Mouse (Mus musculus) heart, embryonic 14.5 days (tissue): ENCODE data around the gene Hist1h3f. TPM values are rescaled to one million over a fixed set of nuclear protein-coding genes. Genes with fewer than 3 reads are reported as not detected.
"Not testable (repeated sequence)": the region's sequence is repeated elsewhere in the genome, so short reads cannot be mapped to it uniquely, and the experiment has no call there.

ENCODE experiments used
- ATAC-seq: fragments of 200-750 bp; cut with Nextera tagmentation; 2 replicates; pipeline ENCODE4 v1.8.0; 2017; ENCODE audit warnings: low read depth, moderate TSS enrichment; ENCODE audit not compliant: insufficient number of reproducible peaks, insufficient read depth, low FRiP score
- H3K27ac ChIP-seq, 2 experiments: fragments of 200-500 bp in 1 of 2; fragments of 300-500 bp in 1 of 2; sonication (generic) in 1 of 2; replicated peaks in 1 of 2; 2 replicates each; pipeline ENCODE4 v1.5.1; 2012 to 2014; ENCODE audit warnings: low read depth in 2 of 2, low read length in 2 of 2, control low read depth in 1 of 2, mild to moderate bottlenecking in 1 of 2, mixed read lengths in 1 of 2; ENCODE audit not compliant: control insufficient read depth in 1 of 2, insufficient read depth in 1 of 2
- H3K27me3 ChIP-seq: fragments of 300-500 bp; sonication (generic); 2 replicates; pipeline ENCODE4 v1.6.1; 2014; ENCODE audit warnings: mild to moderate bottlenecking, low read length, control low read depth; ENCODE audit not compliant: control insufficient read depth, insufficient read depth
- H3K36me3 ChIP-seq: fragments of 300-500 bp; sonication (generic); 2 replicates; pipeline ENCODE4 v1.6.1; 2014; ENCODE audit warnings: mild to moderate bottlenecking, control low read depth, low read length, mixed read lengths; ENCODE audit not compliant: control insufficient read depth, insufficient read depth
- H3K4me1 ChIP-seq, 2 experiments: fragments of 200-500 bp in 1 of 2; fragments of 300-500 bp in 1 of 2; sonication (generic) in 1 of 2; 2 replicates each; pipeline ENCODE4 v1.6.1; 2012 to 2014; ENCODE audit warnings: low read length in 2 of 2, control low read depth in 1 of 2, mixed read lengths in 1 of 2; ENCODE audit not compliant: control insufficient read depth in 2 of 2, insufficient read depth in 2 of 2
- H3K4me2 ChIP-seq: fragments of 300-500 bp; sonication (generic); 2 replicates; pipeline ENCODE4 v1.6.1; 2014; ENCODE audit warnings: mild to moderate bottlenecking, low read length
- H3K4me3 ChIP-seq, 2 experiments: fragments of 200-500 bp in 1 of 2; fragments of 300-500 bp in 1 of 2; sonication (generic) in 1 of 2; 2 replicates each; pipeline ENCODE4 v1.5.1; 2012 to 2014; ENCODE audit warnings: low read length in 2 of 2, mild to moderate bottlenecking in 2 of 2, control low read depth in 1 of 2, low read depth in 1 of 2, moderate library complexity in 1 of 2; ENCODE audit not compliant: control insufficient read depth in 1 of 2, insufficient read depth in 1 of 2
- H3K9ac ChIP-seq: fragments of 300-500 bp; sonication (generic); 2 replicates; pipeline ENCODE4 v1.6.1; 2014; ENCODE audit warnings: mild to moderate bottlenecking, low read length
- H3K9me3 ChIP-seq: fragments of 300-500 bp; sonication (generic); 2 replicates; pipeline ENCODE4 v1.6.1; 2016; ENCODE audit warnings: low read length, control low read depth; ENCODE audit not compliant: control insufficient read depth
- WGBS: fragments of 180-500 bp; shearing (Covaris S2); extraction: QIAGEN DNeasy Blood & Tissue Kit; methylation state at CpG from one replicate; pipeline ENCODE4 v1.1.7; 2014; 5-methylcytosine and 5-hydroxymethylcytosine counted together
- polyA plus RNA-seq: library from polyadenylated mRNA; unstranded; fragments of >200 nt; fragmentation: Nextera tagmentation; extraction: Ambion mirVana; gene quantifications from 2 replicates; pipeline ENCODE4 v1.2.1, GENCODE M21; 2014

The Hist1h3f gene
- polyA plus RNA-seq, 1 experiment from 2014 or later = 0.72 TPM

- peak overlapping the region; percentile 72 for H3K9ac ChIP-seq
- H3K27me3 ChIP-seq, ATAC-seq, H3K9me3 ChIP-seq, H3K36me3 ChIP-seq, H3K4me1 ChIP-seq: not testable (repeated sequence)
- H3K4me2 ChIP-seq = peak overlapping the region; percentile 81
- H3K27ac ChIP-seq = peak overlapping the region; percentile 86 to 93
- peak overlapping the region; percentile 43 to 63 for H3K4me3 ChIP-seq
- WGBS = 12% methylated on average over 3 of the region's 3 CpGs
These were observed 1.4 kb upstream of the Hist1h3f start for GRCm38 (mm10) chr13:23542225-23542980.

DNA sequence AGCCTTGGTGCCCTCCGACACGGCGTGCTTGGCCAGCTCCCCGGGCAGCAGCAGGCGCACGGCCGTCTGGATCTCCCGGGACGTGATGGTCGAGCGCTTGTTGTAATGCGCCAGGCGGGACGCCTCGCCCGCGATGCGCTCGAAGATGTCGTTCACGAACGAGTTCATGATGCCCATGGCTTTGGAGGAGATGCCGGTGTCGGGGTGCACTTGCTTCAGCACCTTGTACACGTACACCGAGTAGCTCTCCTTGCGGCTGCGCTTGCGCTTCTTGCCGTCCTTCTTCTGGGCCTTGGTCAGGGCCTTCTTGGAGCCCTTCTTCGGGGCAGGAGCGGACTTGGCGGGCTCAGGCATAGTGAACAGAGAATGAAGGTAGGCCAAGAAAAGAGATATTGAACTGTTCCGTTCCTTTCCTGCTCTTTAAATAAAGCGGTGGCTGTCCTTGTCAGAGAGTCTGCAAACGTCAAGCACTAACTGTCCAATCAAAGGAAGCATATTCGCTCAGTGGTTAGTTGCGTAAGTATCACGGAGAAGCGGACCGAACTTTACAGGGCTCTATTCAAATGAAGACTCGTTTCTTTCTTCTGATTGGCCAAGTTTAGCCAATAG is 749 bp upstream of the Hist1h3f start, which contains the start of gene Hist1h2bh:
TSS of gene Hist1h2bh (minus strand) at position 394 of the 609 bp plus-strand sequence.
- H3K4me3 ChIP-seq = peak within 1 kb of the TSS; percentile 47 to 63
- H3K36me3 ChIP-seq, H3K9me3 ChIP-seq, H3K4me1 ChIP-seq, H3K27me3 ChIP-seq: not testable (repeated sequence)
- peak; percentile 92 for ATAC-seq
- under 1% methylated on average over 30 of the region's 42 CpGs for WGBS
- H3K27ac ChIP-seq = peak within 1 kb of the TSS; percentile 86 to 93
- H3K4me2 ChIP-seq = peak within 1 kb of the TSS; percentile 81
- peak within 1 kb of the TSS; percentile 75 for H3K9ac ChIP-seq

- peak overlapping the region; percentile 47 to 67 for H3K4me3 ChIP-seq
- H3K4me1 ChIP-seq = not testable (repeated sequence)
- WGBS = 0% methylated on average over 12 of the region's 14 CpGs
These were observed 902 bp downstream of the Hist1h3f start for GRCm38 (mm10) chr13:23544787-23545120.

GRCm38 (mm10) chr13:23546694-23547093 is 2.8 kb downstream of the Hist1h3f start:
- Histone ChIP-seq H3K36me3 (no peaks in the 10 kb centered on the region), H3K4me3 (no peak overlapping the region), H3K4me1 (peaks cover 0 to 11% of the 10 kb centered on the region in 2 experiments; a peak in 2 of 4 replicates), H3K27me3 (no peaks in the 10 kb centered on the region), H3K4me2 (no peak overlapping the region), H3K9me3 (no peaks in the 10 kb centered on the region), H3K9ac (no peak overlapping the region), H3K27ac (no peak overlapping the region)
- ATAC-seq = no peak
- WGBS = 68% methylated on average over 5 of the region's 5 CpGs

More at GRCm38 (mm10) chr13:23544787-23545120, 902 bp downstream of the Hist1h3f start:
- H3K36me3 ChIP-seq, H3K9me3 ChIP-seq, H3K27me3 ChIP-seq, ATAC-seq: not testable (repeated sequence)
- H3K27ac ChIP-seq = peak overlapping the region; percentile 80 to 95
- H3K9ac ChIP-seq = peak overlapping the region; percentile 75
- H3K4me2 ChIP-seq = peak overlapping the region; percentile 81

- Histone ChIP-seq H3K27ac (peak overlapping the region; percentile 86 to 87), H3K27me3 (no peaks in the 10 kb centered on the region), H3K9me3 (no peaks in the 10 kb centered on the region), H3K4me3 (peak overlapping the region; percentile 44 to 52; a peak in 3 of 4 replicates), H3K4me1 (peaks cover 0 to 14% of the 10 kb centered on the region in 2 experiments; a peak in 3 of 4 replicates), H3K4me2 (peak overlapping the region; percentile 72), H3K9ac (peak overlapping the region; percentile 72), H3K36me3 (no peaks in the 10 kb centered on the region)
- 12% methylated on average over 3 of the region's 3 CpGs for WGBS
- no peak for ATAC-seq
These were observed 6.9 kb downstream of the Hist1h3f start for GRCm38 (mm10) chr13:23550761-23551145.

GRCm38 (mm10) chr13:23551146-23551834 is 7.4 kb downstream of the Hist1h3f start, which contains the start of gene Hist1h4f:
Gene Hist1h4f (minus strand): TSS chr13:23551648.
- not testable (repeated sequence) for H3K9me3 ChIP-seq, H3K27me3 ChIP-seq, H3K36me3 ChIP-seq
- H3K4me3 ChIP-seq = peak within 1 kb of the TSS; percentile 44 to 52
- peak within 1 kb of the TSS; percentile 86 to 87 for H3K27ac ChIP-seq
- under 1% methylated on average over 44 of the region's 47 CpGs for WGBS
- peak within 1 kb of the TSS; percentile 72 for H3K4me2 ChIP-seq
- H3K9ac ChIP-seq = peak within 1 kb of the TSS; percentile 72
- H3K4me1 ChIP-seq = peaks cover 0 to 13% of the 10 kb centered on the region in 2 experiments; a peak in 3 of 4 replicates
- ATAC-seq = peak; percentile 76
